In the genomic region with DNA sequence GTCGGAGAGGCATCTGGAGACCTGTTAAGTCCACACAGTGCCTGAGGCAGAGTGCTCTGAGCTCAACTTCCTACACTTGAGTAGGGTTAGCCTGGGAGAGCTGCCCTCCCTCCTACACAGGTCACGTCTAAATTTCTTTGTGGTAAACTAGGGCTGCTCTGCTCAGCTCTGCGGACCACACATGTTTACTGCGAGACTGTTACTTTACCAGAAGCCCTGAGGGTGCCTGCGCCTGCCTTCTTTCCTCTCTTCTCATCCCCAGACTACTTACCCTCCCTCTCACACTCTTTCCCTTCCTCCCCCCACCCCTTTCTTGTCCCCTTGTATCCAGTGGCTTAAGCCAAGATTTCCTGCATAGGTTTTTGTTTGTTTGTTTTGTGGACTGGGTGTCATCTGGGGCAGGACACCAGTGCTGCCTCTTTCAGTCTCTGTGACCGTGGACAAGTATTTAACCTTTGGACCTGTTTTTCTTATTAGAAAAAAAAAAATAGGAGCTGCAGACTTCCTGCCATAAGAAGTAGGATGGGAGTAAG, we compare ENCODE assay signal across 12 mouse cellular contexts.
DNase-seq lines count a peak whose midpoint lies in the region; ATAC-seq and TF ChIP-seq lines count a peak whose summit lies in the region.
"Had no signal": no experiment of that assay in that cellular context is flagged by ENCODE, and none has a peak within 500 bp of the region (broad histone marks: within the 10 kb centered on the region; RNA-seq: fewer than 3 reads in every experiment).

No protein-coding gene starts in this region.

- H3K4me3 ChIP-seq in lung, embryonic 14.5 days (ENCODE audit: low read depth, low read length): no peak overlapping the region
- H3K4me3 ChIP-seq in embryonic facial prominence, embryonic 15.5 days (replicated peaks): no peak overlapping the region
- no peak overlapping the region for H3K4me3 ChIP-seq in kidney, embryonic 16.5 days (ENCODE audit: low read length)
- H3K4me3 ChIP-seq in stomach, postnatal 0 days (ENCODE audit: low read depth, low read length): no peak overlapping the region
- H3K4me3 ChIP-seq in left cerebral cortex, adult 2 months: no peak overlapping the region
- H3K4me3 ChIP-seq: forebrain, embryonic 15.5 days; limb, embryonic 15.5 days had no signal

- no peaks in the 10 kb centered on the region for H3K27me3 ChIP-seq in lung, embryonic 14.5 days (ENCODE audit: insufficient read depth, low read length)
- H3K27me3 ChIP-seq in embryonic facial prominence, embryonic 15.5 days: no peaks in the 10 kb centered on the region
- H3K27me3 ChIP-seq in kidney, embryonic 16.5 days (ENCODE audit: insufficient read depth, low read length): no peaks in the 10 kb centered on the region
- H3K27me3 ChIP-seq in stomach, postnatal 0 days (ENCODE audit: control insufficient read depth, insufficient read depth, low read length): no peaks in the 10 kb centered on the region
- H3K27me3 ChIP-seq: forebrain, embryonic 15.5 days; limb, embryonic 15.5 days had no signal

- TF ChIP-seq EP300 in stomach, postnatal 0 days (optimal IDR thresholded peaks at IDR 0.05): no peak

- no peak for ATAC-seq in lung, embryonic 14.5 days (ENCODE audit: insufficient read depth)
- ATAC-seq in embryonic facial prominence, embryonic 15.5 days (ENCODE audit: insufficient number of reproducible peaks, low FRiP score, low TSS enrichment, low read depth): 0 out of 2 replicates have a peak, but pooled peaks have one; percentile 47
- ATAC-seq in kidney, embryonic 16.5 days (ENCODE audit: low FRiP score, low TSS enrichment): peak; percentile 79
- 0 out of 2 replicates have a peak, but pooled peaks have one; percentile 22 for ATAC-seq in stomach, postnatal 0 days (ENCODE audit: low FRiP score, low TSS enrichment)
- ATAC-seq: forebrain, embryonic 15.5 days; hindbrain, postnatal 0 days had no signal

- H3K27ac ChIP-seq in lung, embryonic 14.5 days (ENCODE audit: low read depth): no peak overlapping the region
- H3K27ac ChIP-seq in embryonic facial prominence, embryonic 15.5 days (replicated peaks): no peak overlapping the region
- H3K27ac ChIP-seq in kidney, embryonic 16.5 days (ENCODE audit: low read length): peak overlapping the region; percentile 71
- no peak overlapping the region for H3K27ac ChIP-seq in stomach, postnatal 0 days (replicated peaks)
- no peak overlapping the region for H3K27ac ChIP-seq in left cerebral cortex, adult 2 months
- H3K27ac ChIP-seq: forebrain, embryonic 15.5 days; hindbrain, postnatal 0 days; limb, embryonic 15.5 days had no signal

- no peak overlapping the region for H3K9ac ChIP-seq in lung, embryonic 14.5 days
- H3K9ac ChIP-seq in embryonic facial prominence, embryonic 15.5 days: no peak overlapping the region
- no peak overlapping the region for H3K9ac ChIP-seq in kidney, embryonic 16.5 days (replicated peaks; ENCODE audit: low read length)
- H3K9ac ChIP-seq in stomach, postnatal 0 days (ENCODE audit: low read length): no peak overlapping the region
- H3K9ac ChIP-seq: forebrain, embryonic 15.5 days; limb, embryonic 15.5 days had no signal

- no peaks in the 10 kb centered on the region for H3K36me3 ChIP-seq in lung, embryonic 14.5 days (ENCODE audit: insufficient read depth)
- H3K36me3 ChIP-seq in embryonic facial prominence, embryonic 15.5 days: no peaks in the 10 kb centered on the region
- H3K36me3 ChIP-seq in kidney, embryonic 16.5 days (ENCODE audit: insufficient read depth, low read length): no peaks in the 10 kb centered on the region
- H3K36me3 ChIP-seq in stomach, postnatal 0 days (ENCODE audit: control insufficient read depth, insufficient read depth, low read length): no peaks in the 10 kb centered on the region
- H3K36me3 ChIP-seq: forebrain, embryonic 15.5 days; limb, embryonic 15.5 days had no signal

- TF ChIP-seq CTCF in lung, embryonic 14.5 days (IDR thresholded peaks at IDR 0.05; ENCODE audit: low read depth): no peak
- no peak for TF ChIP-seq CTCF in stomach, postnatal 0 days (IDR thresholded peaks at IDR 0.05; ENCODE audit: low read depth)
- TF ChIP-seq CTCF in left cerebral cortex, adult 2 months (IDR thresholded peaks at IDR 0.05): no peak

- H3K4me2 ChIP-seq in lung, embryonic 14.5 days: no peak overlapping the region
- H3K4me2 ChIP-seq in embryonic facial prominence, embryonic 15.5 days (replicated peaks): no peak overlapping the region
- H3K4me2 ChIP-seq in kidney, embryonic 16.5 days (replicated peaks; ENCODE audit: low read depth, low read length): 0 out of 2 replicates have a peak overlapping the region, but pooled peaks have one; percentile 8
- no peak overlapping the region for H3K4me2 ChIP-seq in stomach, postnatal 0 days (replicated peaks; ENCODE audit: low read depth)
- H3K4me2 ChIP-seq: forebrain, embryonic 15.5 days; limb, embryonic 15.5 days had no signal

- intact Hi-C loops in left cerebral cortex, adult 2 months (cut with DNase I): no loop called here

- no peaks in the 10 kb centered on the region for H3K4me1 ChIP-seq in lung, embryonic 14.5 days (ENCODE audit: insufficient read depth)
- 0 out of 2 replicates have a peak, but pooled peaks cover 4% of the 10 kb centered on the region for H3K4me1 ChIP-seq in embryonic facial prominence, embryonic 15.5 days
- H3K4me1 ChIP-seq in kidney, embryonic 16.5 days (ENCODE audit: insufficient read depth, low read length): peaks cover 12% of the 10 kb centered on the region
- H3K4me1 ChIP-seq in stomach, postnatal 0 days (replicated peaks; ENCODE audit: control insufficient read depth, insufficient read depth): no peaks in the 10 kb centered on the region
- H3K4me1 ChIP-seq: forebrain, embryonic 15.5 days had no signal

- WGBS in lung, embryonic 14.5 days: 33% methylated on average over 6 of the region's 6 CpGs
- 17% methylated on average over 6 of the region's 6 CpGs for WGBS in embryonic facial prominence, embryonic 15.5 days
- WGBS in kidney, embryonic 16.5 days: 13% methylated on average over 6 of the region's 6 CpGs
- WGBS in stomach, postnatal 0 days: 41% methylated on average over 6 of the region's 6 CpGs

- no peaks in the 10 kb centered on the region for H3K9me3 ChIP-seq in lung, embryonic 14.5 days (ENCODE audit: low read depth, low read length)
- no peaks in the 10 kb centered on the region for H3K9me3 ChIP-seq in embryonic facial prominence, embryonic 15.5 days (replicated peaks)
- no peaks in the 10 kb centered on the region for H3K9me3 ChIP-seq in kidney, embryonic 16.5 days (ENCODE audit: low read length)
- no peaks in the 10 kb centered on the region for H3K9me3 ChIP-seq in stomach, postnatal 0 days (ENCODE audit: control insufficient read depth, low read length)
- H3K9me3 ChIP-seq: forebrain, embryonic 15.5 days; limb, embryonic 15.5 days had no signal

- peak; percentile 27 for DNase-seq in lung, embryonic 14.5 days
- DNase-seq in lung, postnatal 10 days: no peak
- DNase-seq in stomach, postnatal 0 days (ENCODE audit: low spot score): no peak
- DNase-seq in right cerebral cortex, postnatal 4 days: no peak
- DNase-seq in heart, adult 11 months: no peak
- no peak for DNase-seq in left cerebral cortex, adult 2 months (ENCODE audit: extremely low spot score in 1 of 2, low spot score in 2 of 2)
- DNase-seq: thymus, postnatal 36 days had no signal
